Mouse (Mus musculus) midbrain, embryonic 15.5 days (tissue): ENCODE results near the gene Insm2. TPM values are rescaled to one million over a fixed set of nuclear protein-coding genes. Genes with fewer than 3 reads are reported as not detected.
"Not testable (repeated sequence)": the region's sequence is repeated elsewhere in the genome, so short reads cannot be mapped to it uniquely, and the experiment has no call there.

ENCODE experiments used
- ATAC-seq: fragments of 200-750 bp; cut with Nextera tagmentation; replicated peaks from 2 replicates; pipeline ENCODE4 v1.8.0; 2017; ENCODE audit warnings: moderate TSS enrichment
- H3K27ac ChIP-seq: fragments of 300-500 bp; sonication (generic); 2 replicates; pipeline ENCODE4 v1.5.1; 2015; ENCODE audit warnings: mild to moderate bottlenecking, inconsistent platforms
- H3K27me3 ChIP-seq: fragments of 300-500 bp; sonication (generic); replicated peaks from 2 replicates; pipeline ENCODE4 v1.6.1; 2015; ENCODE audit warnings: inconsistent platforms
- H3K36me3 ChIP-seq: fragments of 300-500 bp; sonication (generic); replicated peaks from 2 replicates; pipeline ENCODE4 v1.6.1; 2015; ENCODE audit warnings: inconsistent platforms
- H3K4me1 ChIP-seq: fragments of 300-500 bp; sonication (generic); 2 replicates; pipeline ENCODE4 v1.6.1; 2015; ENCODE audit warnings: inconsistent platforms
- H3K4me2 ChIP-seq: fragments of 300-500 bp; sonication (generic); 2 replicates; pipeline ENCODE4 v1.6.1; 2015; ENCODE audit warnings: inconsistent platforms, mild to moderate bottlenecking, moderate library complexity
- H3K4me3 ChIP-seq: fragments of 300-500 bp; sonication (generic); 2 replicates; pipeline ENCODE4 v1.5.1; 2015; ENCODE audit warnings: mild to moderate bottlenecking, inconsistent platforms
- H3K9ac ChIP-seq: fragments of 300-500 bp; sonication (generic); 2 replicates; pipeline ENCODE4 v1.6.1; 2015; ENCODE audit warnings: mild to moderate bottlenecking, inconsistent platforms
- H3K9me3 ChIP-seq: fragments of 300-500 bp; sonication (generic); 2 replicates; pipeline ENCODE4 v1.6.1; 2016; ENCODE audit warnings: inconsistent platforms
- WGBS: fragments of 180-500 bp; shearing (Covaris S2); methylation state at CpG from one replicate; pipeline ENCODE4 v1.1.7; 2015; ENCODE audit warnings: mixed read lengths; 5-methylcytosine and 5-hydroxymethylcytosine counted together
- polyA plus RNA-seq: library from polyadenylated mRNA; unstranded; fragments of >200 nt; fragmentation: Nextera tagmentation; extraction: Ambion mirVana; gene quantifications from 2 replicates; pipeline ENCODE4 v1.2.1, GENCODE M21; 2015

The Insm2 gene
- polyA plus RNA-seq: 1.1 and 1.2 TPM in 2 replicates

- H3K36me3 ChIP-seq: no peaks in the 10 kb centered on the region
- peak; percentile 84 for ATAC-seq
- WGBS: under 1% methylated on average over 65 of the region's 77 CpGs
- peaks cover 27% of the 10 kb centered on the region for H3K4me1 ChIP-seq
- H3K27ac ChIP-seq: no peak within 1 kb of the TSS
- peak within 1 kb of the TSS; percentile 39 for H3K9ac ChIP-seq
- H3K9me3 ChIP-seq: no peaks in the 10 kb centered on the region
- H3K4me3 ChIP-seq: peak within 1 kb of the TSS; percentile 46
- H3K4me2 ChIP-seq: peak within 1 kb of the TSS; percentile 96
- H3K27me3 ChIP-seq: peaks cover 53% of the 10 kb centered on the region
Measured at GRCm38 (mm10) chr12:55598887-55599561, at the start of gene Insm2. Insm2 (plus strand) TSS chr12:55599427.

DNA sequence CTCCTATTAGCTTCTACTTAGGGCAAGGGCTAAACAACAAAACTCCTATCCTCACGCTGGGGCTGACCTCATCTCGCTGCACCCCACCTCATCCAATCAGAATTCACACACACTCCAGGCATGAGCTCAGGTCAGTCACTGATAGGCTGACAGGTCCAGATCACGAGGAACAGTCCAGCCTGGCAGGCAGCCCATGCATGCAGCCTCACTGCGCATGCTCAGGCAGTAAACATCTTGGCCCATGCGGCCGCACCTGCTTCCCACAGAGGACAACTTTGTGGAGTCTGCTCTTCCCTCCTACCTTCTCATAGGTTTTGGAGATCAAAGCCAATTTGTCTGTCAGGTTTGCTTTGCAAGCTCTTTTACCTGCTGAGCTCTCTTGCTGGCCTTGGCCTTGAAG lies 44.3 kb upstream of the Insm2 start:
- WGBS: 82% methylated on average over 6 of the region's 6 CpGs
- not testable (repeated sequence) for H3K4me3 ChIP-seq, ATAC-seq

GRCm38 (mm10) chr12:55557866-55558265 lies 41.4 kb upstream of the Insm2 start:
- Histone ChIP-seq H3K27ac (no peak overlapping the region), H3K4me3 (no peak overlapping the region), H3K4me1 (peaks cover 4% of the 10 kb centered on the region; the same call in 1 of the 2 replicates), H3K4me2 (no peak overlapping the region), H3K27me3 (no peaks in the 10 kb centered on the region), H3K9ac (no peak overlapping the region), H3K9me3 (no peaks in the 10 kb centered on the region), H3K36me3 (no peaks in the 10 kb centered on the region)
- 53% methylated on average over 6 of the region's 6 CpGs for WGBS
- no peak for ATAC-seq

More for the DNA sequence above, 44.3 kb upstream of the Insm2 start:
- H3K9me3 ChIP-seq, H3K4me1 ChIP-seq, H3K9ac ChIP-seq, H3K27ac ChIP-seq, H3K4me2 ChIP-seq, H3K36me3 ChIP-seq, H3K27me3 ChIP-seq: not testable (repeated sequence)

DNA sequence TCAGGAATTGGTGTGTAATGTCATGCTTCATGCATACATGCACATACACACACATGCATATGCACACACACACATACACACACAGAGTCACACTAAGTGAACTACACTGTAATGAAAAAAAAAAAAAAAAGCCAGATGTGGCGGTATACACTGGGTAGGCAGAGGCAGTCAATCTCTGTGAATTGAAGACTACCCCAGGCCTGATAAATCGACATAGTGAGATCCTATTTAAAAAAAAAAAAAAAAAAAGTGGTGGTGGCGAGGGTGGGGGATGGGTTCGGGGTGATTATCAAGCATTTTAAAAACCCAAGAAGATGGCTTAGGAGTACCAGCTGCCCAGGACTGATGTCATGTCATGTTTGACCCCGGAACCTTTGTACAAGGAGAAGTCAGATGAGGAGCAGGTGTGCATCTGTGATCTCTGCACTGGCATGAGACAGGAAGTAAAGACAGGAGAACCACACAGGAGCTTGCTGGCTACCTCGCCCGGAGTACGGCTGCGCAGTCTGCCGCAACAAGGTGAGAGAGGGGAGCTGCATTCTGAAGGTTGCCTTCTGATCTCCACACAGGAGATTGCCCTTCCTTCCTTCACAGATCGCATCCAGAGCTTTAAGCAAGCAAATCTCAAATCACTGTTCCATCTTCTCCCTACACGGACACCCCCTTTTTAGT lies 39.9 kb upstream of the Insm2 start:
- Histone ChIP-seq H3K4me1 (peaks cover 4% of the 10 kb centered on the region; the same call in 1 of the 2 replicates), H3K4me3 (no peak overlapping the region), H3K27me3 (no peaks in the 10 kb centered on the region), H3K9me3 (no peaks in the 10 kb centered on the region), H3K36me3 (no peaks in the 10 kb centered on the region), H3K27ac (no peak overlapping the region), H3K9ac (no peak overlapping the region), H3K4me2 (no peak overlapping the region)
- ATAC-seq: no peak
- WGBS: 87% methylated on average over 12 of the region's 12 CpGs

DNA sequence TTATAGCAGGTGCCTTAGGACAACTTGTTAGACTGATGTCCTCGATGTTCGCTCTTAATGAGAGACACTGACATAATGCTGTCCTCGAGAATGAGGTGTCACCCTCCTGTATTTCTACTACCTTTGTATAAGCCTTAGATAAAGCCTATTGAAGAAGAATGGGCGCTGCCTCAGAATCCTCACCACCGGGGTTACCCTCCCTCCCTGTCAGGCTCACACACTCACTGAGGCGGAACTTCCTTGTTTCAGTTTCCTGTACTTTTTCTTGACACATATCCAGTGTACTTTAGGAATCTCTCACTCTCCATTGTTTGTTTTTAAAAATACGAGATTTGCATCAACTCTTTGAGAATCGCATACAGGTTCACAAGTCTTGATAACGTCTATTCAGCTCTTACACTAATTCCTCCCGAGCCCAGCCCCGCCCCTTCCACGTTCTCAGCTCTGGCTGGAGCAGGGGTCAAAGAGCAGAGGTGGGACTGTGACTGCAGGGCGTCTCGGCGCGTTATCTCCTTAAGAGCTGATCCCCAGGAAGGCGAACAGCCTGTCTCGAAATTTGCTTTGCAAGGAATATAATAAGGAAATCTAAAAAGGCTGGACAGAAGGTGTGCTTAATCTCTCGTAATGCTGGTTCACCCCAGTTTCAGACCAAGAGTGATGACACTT lies 39.1 kb upstream of the Insm2 start:
- H3K4me3 ChIP-seq: peak overlapping the region; percentile 23
- H3K27me3 ChIP-seq: no peaks in the 10 kb centered on the region
- H3K4me1 ChIP-seq: peaks cover 4% of the 10 kb centered on the region; the same call in 1 of the 2 replicates
- no peaks in the 10 kb centered on the region for H3K36me3 ChIP-seq
- ATAC-seq: no peak
- H3K27ac ChIP-seq: no peak overlapping the region
- 8% methylated on average over 19 of the region's 19 CpGs for WGBS
- no peaks in the 10 kb centered on the region for H3K9me3 ChIP-seq
- H3K9ac ChIP-seq: no peak overlapping the region
- peak overlapping the region; percentile 46 for H3K4me2 ChIP-seq

DNA sequence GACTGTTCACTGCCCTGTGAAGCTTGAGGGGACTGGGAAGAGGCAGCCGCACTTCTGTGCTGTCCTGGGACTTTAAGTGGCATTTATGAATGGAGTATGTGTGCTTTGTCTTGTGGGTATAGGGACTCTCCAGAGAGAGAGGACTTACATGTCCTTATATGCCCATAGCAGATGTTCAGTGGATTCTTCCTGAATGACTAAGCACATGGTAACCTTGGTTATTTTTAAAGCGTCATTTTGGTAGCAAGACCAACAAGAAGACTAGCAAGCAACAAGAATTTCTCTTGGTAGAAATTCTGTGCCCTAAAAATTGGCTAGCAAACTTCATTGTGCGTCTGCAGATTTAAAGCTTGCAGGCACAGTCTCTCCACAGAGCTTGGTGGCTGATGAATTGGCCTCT lies 35.5 kb upstream of the Insm2 start:
- Histone ChIP-seq H3K4me2 (no peak overlapping the region), H3K36me3 (no peaks in the 10 kb centered on the region), H3K27ac (no peak overlapping the region), H3K4me1 (peaks cover 4% of the 10 kb centered on the region; the same call in 1 of the 2 replicates), H3K9ac (no peak overlapping the region), H3K27me3 (no peaks in the 10 kb centered on the region), H3K9me3 (no peaks in the 10 kb centered on the region), H3K4me3 (no peak overlapping the region)
- 96% methylated on average over 3 of the region's 3 CpGs for WGBS
- ATAC-seq: no peak

DNA sequence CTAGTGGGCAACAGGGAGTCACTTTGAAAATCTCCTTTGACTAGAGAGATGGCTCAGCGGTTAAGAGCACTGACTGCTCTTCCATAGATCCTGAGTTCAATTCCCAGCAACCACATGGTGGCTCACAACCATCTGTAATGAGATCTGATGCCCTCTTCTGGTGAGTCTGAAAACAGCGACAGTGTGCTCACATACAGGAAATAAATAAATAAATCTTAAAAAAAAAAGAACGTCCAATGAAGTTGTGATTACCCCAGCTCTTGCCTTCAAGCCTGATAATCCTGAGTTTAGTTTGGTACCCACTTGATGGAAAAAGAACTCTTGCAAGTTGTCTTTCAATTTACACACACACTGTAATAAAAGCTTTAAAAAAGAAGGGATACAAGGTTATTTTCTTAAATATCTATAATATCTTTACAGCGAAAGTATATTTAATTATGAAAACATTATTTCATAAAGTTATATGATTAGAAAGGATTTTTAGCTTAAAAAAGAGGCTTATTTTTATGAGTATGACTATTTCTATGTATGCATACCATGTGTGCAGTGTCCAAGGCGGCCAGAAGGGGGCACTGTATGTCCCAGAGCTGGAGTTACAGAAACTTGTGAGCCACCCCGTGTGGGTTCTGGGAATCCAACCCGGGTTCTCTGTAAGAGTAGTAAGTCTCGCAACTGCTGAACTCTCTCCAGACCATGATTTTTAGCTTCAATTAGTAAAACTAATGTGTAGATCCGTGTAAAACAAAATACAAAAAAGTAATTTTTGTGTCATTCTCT lies 34.9 kb upstream of the Insm2 start:
- no peaks in the 10 kb centered on the region for H3K9me3 ChIP-seq
- H3K27ac ChIP-seq: no peak overlapping the region
- H3K9ac ChIP-seq: no peak overlapping the region
- WGBS: 86% methylated on average over 9 of the region's 9 CpGs
- ATAC-seq: no peak
- peaks cover 4% of the 10 kb centered on the region; the same call in 1 of the 2 replicates for H3K4me1 ChIP-seq
- no peaks in the 10 kb centered on the region for H3K27me3 ChIP-seq
- H3K36me3 ChIP-seq: no peaks in the 10 kb centered on the region
- H3K4me3 ChIP-seq: no peak overlapping the region
- no peak overlapping the region for H3K4me2 ChIP-seq

- Histone ChIP-seq H3K27ac (no peak within 1 kb of the TSS), H3K27me3 (no peaks in the 10 kb centered on the region), H3K9me3 (no peaks in the 10 kb centered on the region), H3K4me2 (no peak within 1 kb of the TSS), H3K4me3 (no peak within 1 kb of the TSS), H3K9ac (no peak within 1 kb of the TSS), H3K4me1 (peaks cover 4% of the 10 kb centered on the region; the same call in 1 of the 2 replicates), H3K36me3 (no peaks in the 10 kb centered on the region)
- 96% methylated on average over 19 of the region's 19 CpGs for WGBS
- no peak for ATAC-seq
Measured at GRCm38 (mm10) chr12:55565206-55565605, 34.0 kb upstream of the Insm2 start, which contains the start of gene Aldoart2. Aldoart2 (plus strand) TSS chr12:55565239.

DNA sequence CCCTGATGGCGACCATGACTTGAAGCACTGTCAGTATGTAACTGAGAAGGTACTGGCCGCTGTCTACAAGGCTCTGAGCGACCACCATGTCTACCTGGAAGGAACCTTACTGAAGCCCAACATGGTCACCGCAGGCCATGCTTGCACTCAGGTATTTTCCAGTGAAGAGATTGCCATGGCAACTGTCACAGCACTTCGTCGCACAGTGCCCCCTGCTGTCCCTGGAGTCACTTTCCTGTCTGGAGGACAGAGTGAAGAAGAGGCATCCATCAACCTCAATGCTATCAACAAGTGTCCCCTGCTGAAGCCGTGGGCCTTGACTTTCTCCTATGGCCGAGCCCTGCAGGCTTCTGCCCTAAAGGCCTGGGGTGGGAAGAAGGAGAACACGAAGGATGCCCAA lies 33.4 kb upstream of the Insm2 start:
- no peak overlapping the region for H3K27ac ChIP-seq
- H3K4me3 ChIP-seq: no peak overlapping the region
- 77% methylated on average over 9 of the region's 9 CpGs for WGBS
- no peaks in the 10 kb centered on the region for H3K4me1 ChIP-seq
- no peaks in the 10 kb centered on the region for H3K27me3 ChIP-seq
- H3K4me2 ChIP-seq: no peak overlapping the region
- no peak for ATAC-seq
- H3K36me3 ChIP-seq: no peaks in the 10 kb centered on the region
- H3K9me3 ChIP-seq: no peaks in the 10 kb centered on the region
- H3K9ac ChIP-seq: no peak overlapping the region

- Histone ChIP-seq H3K36me3 (no peaks in the 10 kb centered on the region), H3K4me2 (no peak overlapping the region), H3K9ac (no peak overlapping the region), H3K27ac (no peak overlapping the region), H3K9me3 (no peaks in the 10 kb centered on the region), H3K27me3 (no peaks in the 10 kb centered on the region), H3K4me1 (no peaks in the 10 kb centered on the region), H3K4me3 (no peak overlapping the region)
- 71% methylated on average over 5 of the region's 5 CpGs for WGBS
- no peak for ATAC-seq
Measured at GRCm38 (mm10) chr12:55566837-55567236, 32.4 kb upstream of the Insm2 start.

DNA sequence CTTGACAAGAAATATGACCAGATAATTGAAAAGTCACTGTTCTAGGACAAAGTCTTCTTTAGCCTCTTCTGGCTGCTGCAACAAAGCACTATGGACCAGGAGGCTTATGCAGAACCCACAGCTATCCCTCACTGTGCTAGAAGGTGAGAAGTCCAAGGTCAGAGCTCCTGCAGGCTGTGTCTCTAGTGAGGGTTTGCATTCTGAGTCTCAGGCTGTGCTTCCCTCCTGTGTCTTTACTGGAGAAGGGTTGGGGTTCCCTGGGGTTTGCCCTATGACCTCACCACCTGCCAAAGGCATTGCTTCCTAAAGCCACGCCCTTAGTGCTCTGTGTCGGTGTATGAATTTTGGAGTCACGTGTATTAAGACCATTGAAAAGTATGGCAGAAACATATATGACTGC lies 30.8 kb upstream of the Insm2 start:
- no peak overlapping the region for H3K4me3 ChIP-seq
- no peaks in the 10 kb centered on the region for H3K4me1 ChIP-seq
- no peak overlapping the region for H3K9ac ChIP-seq
- H3K36me3 ChIP-seq: no peaks in the 10 kb centered on the region
- ATAC-seq: no peak
- WGBS: 77% methylated on average over 3 of the region's 3 CpGs
- H3K4me2 ChIP-seq: no peak overlapping the region
- H3K27ac ChIP-seq: no peak overlapping the region
- no peaks in the 10 kb centered on the region for H3K27me3 ChIP-seq
- no peaks in the 10 kb centered on the region for H3K9me3 ChIP-seq

DNA sequence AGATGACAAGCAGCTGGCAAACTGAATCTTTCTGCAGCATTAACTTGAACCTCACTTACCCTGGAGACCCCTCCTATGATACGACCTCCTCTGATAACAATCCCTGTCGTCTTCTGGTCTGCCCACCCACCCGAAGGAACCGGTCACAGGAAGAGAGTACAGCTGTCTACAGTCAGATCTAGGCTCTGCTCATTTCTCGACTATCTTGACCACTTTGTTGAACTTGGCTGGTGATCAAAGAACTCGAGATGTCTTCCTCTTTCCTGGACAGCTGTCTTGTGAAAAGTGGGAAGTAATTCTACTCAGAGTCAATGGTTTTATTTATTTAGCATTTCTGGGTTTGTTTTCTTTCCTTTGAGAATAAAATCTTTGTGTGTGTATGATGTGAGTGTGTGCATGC lies 29.6 kb upstream of the Insm2 start:
- Histone ChIP-seq H3K27ac (no peak overlapping the region), H3K36me3 (no peaks in the 10 kb centered on the region), H3K4me3 (no peak overlapping the region), H3K27me3 (no peaks in the 10 kb centered on the region), H3K4me1 (peaks cover 4% of the 10 kb centered on the region; the same call in 1 of the 2 replicates), H3K9me3 (no peaks in the 10 kb centered on the region), H3K9ac (no peak overlapping the region), H3K4me2 (no peak overlapping the region)
- no peak for ATAC-seq
- WGBS: 81% methylated on average over 6 of the region's 6 CpGs
